Mouse (Mus musculus): ENCODE measurements around the gene Cd52. TPM values are rescaled to one million over a fixed set of nuclear protein-coding genes. Genes with fewer than 3 reads are reported as not detected.

Gene Cd52
- polyA plus RNA-seq, 1 experiment from 2014 or later, result 13.1 TPM

DNA sequence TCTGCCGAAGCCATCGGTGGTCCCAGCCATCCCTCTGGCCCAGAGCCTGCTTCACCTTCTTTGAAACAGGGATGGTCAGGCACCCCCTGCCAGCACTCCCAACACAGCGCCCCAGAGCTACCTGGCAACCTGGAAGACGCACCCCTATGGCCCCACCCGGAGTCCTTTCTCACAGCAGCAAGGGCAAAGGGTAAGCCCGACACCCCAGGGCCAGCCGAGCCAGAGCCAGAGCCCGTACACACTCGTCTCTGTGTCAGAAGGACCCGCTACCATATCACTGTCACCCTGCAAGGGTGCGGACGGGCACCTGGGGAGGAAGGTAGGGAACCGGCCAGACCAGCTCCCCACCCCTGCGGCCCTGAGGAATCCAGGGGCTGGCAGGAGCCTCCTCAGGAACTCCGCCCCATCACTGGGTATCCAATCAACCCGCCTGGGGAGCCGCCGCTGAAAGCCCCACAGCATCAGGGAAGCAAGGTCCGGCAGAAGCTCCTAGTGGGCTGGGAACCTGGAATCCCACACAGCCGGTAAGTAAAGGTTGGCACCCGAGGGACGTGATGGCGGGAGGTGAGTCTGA is 29.4 kb downstream of the Cd52 start:
- H3K9me3 ChIP-seq (ENCODE audit: low read depth, low read length), result no peaks in the 10 kb centered on the region
- TF ChIP-seq CTCF (IDR thresholded peaks at IDR 0.05; ENCODE audit: low read depth), result no peak
- peak overlapping the region; percentile 14 for H3K4me3 ChIP-seq (ENCODE audit: low read depth, low read length)
- no peaks in the 10 kb centered on the region for H3K4me1 ChIP-seq (ENCODE audit: insufficient read depth)
- H3K4me2 ChIP-seq, result peak overlapping the region; percentile 46
- peaks cover 15% of the 10 kb centered on the region for H3K27me3 ChIP-seq (ENCODE audit: insufficient read depth, low read length)
- WGBS, result 17% methylated on average over 23 of the region's 23 CpGs
- peak; percentile 52; the same call in 1 of the 2 replicates for ATAC-seq (ENCODE audit: insufficient read depth)
- DNase-seq, result peak; percentile 53
- no peak overlapping the region for H3K27ac ChIP-seq (ENCODE audit: low read depth)
- no peak overlapping the region; the same call in 1 of the 2 replicates for H3K9ac ChIP-seq
- no peaks in the 10 kb centered on the region for H3K36me3 ChIP-seq (ENCODE audit: insufficient read depth)

DNA sequence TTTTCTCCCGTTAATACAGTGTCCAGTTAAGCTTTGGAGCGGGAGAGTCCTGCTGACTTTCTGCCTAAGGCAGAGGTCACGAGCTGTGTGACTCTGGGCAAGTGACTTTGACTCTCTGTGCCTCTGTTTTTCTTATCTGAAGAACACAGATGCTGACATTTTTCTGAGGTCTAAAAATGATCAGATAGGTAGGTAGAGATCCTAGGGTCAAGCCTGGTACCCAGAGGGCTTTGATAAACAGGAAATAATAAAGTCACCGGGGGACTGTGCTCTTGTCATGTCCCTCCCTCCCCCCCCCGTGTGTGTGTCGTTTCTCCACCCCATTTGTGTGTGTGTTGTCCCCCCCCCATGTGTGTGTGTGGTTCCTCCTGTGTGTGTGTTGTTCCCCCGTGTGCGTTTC is 32.3 kb downstream of the Cd52 start:
- Histone ChIP-seq H3K36me3 (ENCODE audit: insufficient read depth) (no peaks in the 10 kb centered on the region), H3K27ac (ENCODE audit: low read depth) (no peak overlapping the region), H3K4me3 (ENCODE audit: low read depth, low read length) (no peak overlapping the region), H3K27me3 (ENCODE audit: insufficient read depth, low read length) (peaks cover 22% of the 10 kb centered on the region), H3K9me3 (ENCODE audit: low read depth, low read length) (no peaks in the 10 kb centered on the region), H3K9ac (no peak overlapping the region), H3K4me1 (ENCODE audit: insufficient read depth) (no peaks in the 10 kb centered on the region), H3K4me2 (no peak overlapping the region)
- 62% methylated on average over 8 of the region's 8 CpGs for WGBS
- DNase-seq (no peak), ATAC-seq (ENCODE audit: insufficient read depth) (no peak)
- TF ChIP-seq CTCF (IDR thresholded peaks at IDR 0.05; ENCODE audit: low read depth), result no peak

DNA sequence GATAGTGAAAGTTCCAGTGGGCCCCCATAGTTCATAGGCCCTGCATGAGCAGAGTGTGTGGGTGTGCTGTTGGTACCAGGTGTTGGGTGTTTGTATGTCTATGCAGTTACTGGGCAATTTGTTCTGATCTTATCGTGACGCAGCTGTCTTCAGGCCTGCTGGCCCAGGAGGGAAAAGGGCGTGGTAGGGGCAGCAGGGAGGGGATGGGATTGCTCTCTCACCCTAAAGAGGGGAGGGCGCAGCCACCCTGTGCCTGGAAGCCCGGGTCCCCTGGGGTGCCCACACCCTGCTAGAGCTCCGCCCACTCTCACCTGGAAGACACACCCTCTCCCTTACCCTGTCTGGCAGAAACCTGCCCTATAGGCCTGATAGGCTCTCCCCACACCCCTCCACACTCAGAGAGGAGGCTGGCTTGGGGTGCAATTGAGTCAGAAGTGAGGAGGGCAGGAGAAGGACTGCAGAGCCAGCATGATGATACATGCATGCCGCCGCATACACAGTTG is 32.9 kb downstream of the Cd52 start:
- Histone ChIP-seq H3K27me3 (ENCODE audit: insufficient read depth, low read length) (peaks cover 22% of the 10 kb centered on the region), H3K9ac (no peak overlapping the region), H3K9me3 (ENCODE audit: low read depth, low read length) (no peaks in the 10 kb centered on the region), H3K27ac (ENCODE audit: low read depth) (no peak overlapping the region), H3K36me3 (ENCODE audit: insufficient read depth) (no peaks in the 10 kb centered on the region), H3K4me2 (no peak overlapping the region), H3K4me3 (ENCODE audit: low read depth, low read length) (no peak overlapping the region), H3K4me1 (ENCODE audit: insufficient read depth) (no peaks in the 10 kb centered on the region)
- DNase-seq, result no peak
- no peak for ATAC-seq (ENCODE audit: insufficient read depth)
- TF ChIP-seq CTCF (IDR thresholded peaks at IDR 0.05; ENCODE audit: low read depth), result no peak
- WGBS, result 46% methylated on average over 8 of the region's 8 CpGs

DNA sequence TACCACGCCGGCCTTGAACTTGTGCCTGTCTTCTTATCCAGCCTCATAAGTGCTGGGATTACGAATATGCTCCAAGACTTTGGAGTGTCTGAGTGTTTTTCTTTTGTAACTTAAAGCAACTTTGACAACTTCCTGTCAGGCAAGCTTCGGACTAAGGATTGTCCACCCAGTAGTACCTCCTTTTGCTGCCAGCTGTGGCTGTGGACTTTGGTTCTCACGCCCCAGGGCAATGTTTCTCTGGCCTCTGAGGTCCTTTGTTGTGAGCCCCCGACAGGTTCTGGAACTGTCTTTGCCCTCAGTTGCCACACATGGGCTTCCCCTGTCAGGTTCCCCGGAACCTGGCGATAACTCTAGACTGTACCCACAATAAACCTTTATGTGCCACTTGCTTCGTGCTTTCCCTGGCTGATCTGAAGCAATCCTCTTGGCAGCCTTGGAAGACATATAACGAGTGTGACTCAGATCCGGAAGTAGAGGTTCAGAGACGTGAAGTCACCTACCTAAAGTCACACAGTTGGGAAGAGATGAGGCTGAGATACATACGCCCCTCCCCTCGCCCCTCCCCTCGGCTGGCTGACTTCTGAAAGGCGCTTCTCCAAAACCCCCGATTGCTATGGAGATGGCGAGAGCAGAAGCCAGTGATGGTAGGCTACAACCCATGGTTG is 33.6 kb downstream of the Cd52 start:
- ATAC-seq (ENCODE audit: insufficient read depth) (no peak), DNase-seq (no peak)
- H3K27ac ChIP-seq (ENCODE audit: low read depth), result no peak overlapping the region
- WGBS, result 52% methylated on average over 18 of the region's 18 CpGs
- no peak overlapping the region for H3K4me3 ChIP-seq (ENCODE audit: low read depth, low read length)
- H3K36me3 ChIP-seq (ENCODE audit: insufficient read depth), result no peaks in the 10 kb centered on the region
- peaks cover 21% of the 10 kb centered on the region for H3K27me3 ChIP-seq (ENCODE audit: insufficient read depth, low read length)
- H3K4me2 ChIP-seq, result no peak overlapping the region
- H3K4me1 ChIP-seq (ENCODE audit: insufficient read depth), result no peaks in the 10 kb centered on the region
- H3K9ac ChIP-seq, result no peak overlapping the region
- no peaks in the 10 kb centered on the region for H3K9me3 ChIP-seq (ENCODE audit: low read depth, low read length)
- no peak for TF ChIP-seq CTCF (IDR thresholded peaks at IDR 0.05; ENCODE audit: low read depth)

DNA sequence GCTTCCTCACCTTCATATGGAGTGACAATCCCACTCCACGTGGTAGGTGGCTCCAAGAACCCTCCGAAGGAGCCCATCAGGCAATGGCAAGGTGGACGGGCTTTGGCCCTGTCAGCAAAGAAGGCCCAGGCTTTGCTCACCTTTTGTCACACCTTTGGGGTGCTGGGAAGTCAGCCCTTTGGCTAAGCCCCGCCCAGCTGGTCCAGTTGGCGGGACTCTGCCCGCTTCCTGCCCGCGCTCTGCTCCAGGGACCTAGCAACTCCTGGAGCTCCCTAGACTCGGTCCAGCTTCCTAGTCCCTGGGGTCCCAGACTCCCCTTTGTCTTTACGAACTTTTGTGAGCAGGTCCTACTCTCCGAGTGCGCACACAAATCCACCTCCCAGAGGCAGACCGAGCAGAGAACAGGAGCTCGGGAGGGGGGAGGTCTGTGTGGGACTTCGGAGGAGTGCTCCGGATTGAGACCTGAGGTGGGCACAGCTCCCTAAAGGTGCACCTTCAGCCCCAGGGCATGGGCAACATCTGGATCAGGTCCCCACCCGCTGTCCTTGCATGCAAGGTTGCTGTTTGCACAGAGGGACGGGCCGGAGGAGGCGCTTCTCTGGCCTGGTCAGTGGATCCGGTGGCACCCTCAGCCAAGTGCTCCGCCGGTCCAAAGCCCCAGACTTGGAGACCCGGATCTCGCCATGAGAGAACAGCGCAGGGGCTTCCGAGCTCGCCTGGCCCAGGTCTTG is 34.6 kb downstream of the Cd52 start, which contains the start of gene Crybg2:
Gene Crybg2, plus strand, starts transcription at position 681 of the 731 bp plus-strand sequence.
- H3K9ac ChIP-seq, result no peak within 1 kb of the TSS
- no peak within 1 kb of the TSS for H3K4me2 ChIP-seq
- peaks cover 14% of the 10 kb centered on the region for H3K27me3 ChIP-seq (ENCODE audit: insufficient read depth, low read length)
- 38% methylated on average over 28 of the region's 28 CpGs for WGBS
- H3K4me1 ChIP-seq (ENCODE audit: insufficient read depth), result no peaks in the 10 kb centered on the region
- DNase-seq (no peak), ATAC-seq (ENCODE audit: insufficient read depth) (no peak)
- H3K4me3 ChIP-seq (ENCODE audit: low read depth, low read length), result no peak within 1 kb of the TSS
- no peak for TF ChIP-seq CTCF (IDR thresholded peaks at IDR 0.05; ENCODE audit: low read depth)
- no peaks in the 10 kb centered on the region for H3K9me3 ChIP-seq (ENCODE audit: low read depth, low read length)
- no peak within 1 kb of the TSS for H3K27ac ChIP-seq (ENCODE audit: low read depth)
- H3K36me3 ChIP-seq (ENCODE audit: insufficient read depth), result no peaks in the 10 kb centered on the region

DNA sequence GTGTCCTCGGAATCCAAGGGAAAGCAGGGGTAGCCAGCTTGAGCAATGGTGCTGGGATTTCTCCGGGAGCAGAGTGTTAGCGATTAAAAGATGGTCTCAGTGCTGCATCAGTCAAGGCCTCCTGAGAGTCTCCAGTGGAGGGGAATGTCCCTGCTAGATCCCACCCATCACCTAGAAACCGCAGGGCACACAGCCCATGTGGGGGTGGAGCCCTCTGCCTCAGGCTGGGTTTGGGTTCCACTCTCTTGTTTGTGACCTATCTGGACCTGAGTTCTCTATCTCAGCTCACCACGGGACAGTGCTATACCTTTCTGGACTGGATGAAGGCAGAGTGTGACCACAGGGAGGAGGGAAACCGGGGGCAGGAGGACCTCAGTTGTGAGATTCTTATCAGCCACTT is 36.0 kb downstream of the Cd52 start:
- peaks cover 7% of the 10 kb centered on the region; the same call in 1 of the 2 replicates for H3K27me3 ChIP-seq (ENCODE audit: insufficient read depth, low read length)
- no peak for ATAC-seq (ENCODE audit: insufficient read depth)
- no peak overlapping the region for H3K4me2 ChIP-seq
- 71% methylated on average over 6 of the region's 6 CpGs for WGBS
- no peaks in the 10 kb centered on the region for H3K36me3 ChIP-seq (ENCODE audit: insufficient read depth)
- no peaks in the 10 kb centered on the region for H3K4me1 ChIP-seq (ENCODE audit: insufficient read depth)
- DNase-seq, result no peak
- H3K4me3 ChIP-seq (ENCODE audit: low read depth, low read length), result no peak overlapping the region
- no peak overlapping the region for H3K9ac ChIP-seq
- H3K27ac ChIP-seq (ENCODE audit: low read depth), result no peak overlapping the region
- no peak for TF ChIP-seq CTCF (IDR thresholded peaks at IDR 0.05; ENCODE audit: low read depth)
- no peaks in the 10 kb centered on the region for H3K9me3 ChIP-seq (ENCODE audit: low read depth, low read length)

Measured in lung, embryonic 14.5 days (tissue).